Mouse (Mus musculus) urinary bladder, adult 18-20 months (tissue): ENCODE results near the gene Pacsin3.
A peak's percentile ranks its signal among the peaks of the same experiment; 100 is the strongest.
"Not testable (repeated sequence)": the region's sequence is repeated elsewhere in the genome, so short reads cannot be mapped to it uniquely, and the experiment has no call there.

ENCODE experiments used
- DNase-seq, 2 experiments: peaks; one replicate each; pipeline ENCODE4 v3.0.0; 2022; ENCODE audit warnings: low spot score in 2 of 2, mixed read lengths in 2 of 2

Gene Pacsin3

GRCm38 (mm10) chr2:91255661-91256150, at the start of gene Pacsin3:
Pacsin3 (plus strand) TSS chr2:91255954.
- DNase-seq = no peak

GRCm38 (mm10) chr2:91206254-91206775, 49.4 kb upstream of the Pacsin3 start:
- no peak for DNase-seq

GRCm38 (mm10) chr2:91213311-91213710, 42.4 kb upstream of the Pacsin3 start:
- no peak for DNase-seq

DNA sequence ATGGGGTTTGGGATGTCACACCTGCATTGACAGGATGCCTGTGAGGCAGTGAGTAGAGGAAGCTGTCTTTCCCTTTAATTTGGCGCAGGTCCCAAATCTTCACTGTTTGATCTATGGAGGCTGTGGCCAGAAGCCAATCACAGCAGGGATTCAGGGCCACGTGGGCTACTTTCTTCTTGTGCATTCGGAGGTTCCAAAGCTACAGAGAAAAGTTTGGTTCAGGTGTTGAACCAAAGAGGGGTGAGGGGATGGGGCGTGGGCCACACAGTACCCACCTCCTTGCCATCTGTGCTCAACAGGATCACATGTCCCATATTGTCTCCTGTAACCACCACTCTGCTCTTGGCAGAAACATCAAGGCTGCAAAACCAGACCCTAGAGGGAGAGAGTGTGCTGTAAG, 38.7 kb upstream of the Pacsin3 start:
- no peak for DNase-seq

GRCm38 (mm10) chr2:91220501-91220900, 35.3 kb upstream of the Pacsin3 start:
- DNase-seq = no peak

- no peak for DNase-seq
Observed at GRCm38 (mm10) chr2:91223614-91224013, 32.1 kb upstream of the Pacsin3 start.

DNA sequence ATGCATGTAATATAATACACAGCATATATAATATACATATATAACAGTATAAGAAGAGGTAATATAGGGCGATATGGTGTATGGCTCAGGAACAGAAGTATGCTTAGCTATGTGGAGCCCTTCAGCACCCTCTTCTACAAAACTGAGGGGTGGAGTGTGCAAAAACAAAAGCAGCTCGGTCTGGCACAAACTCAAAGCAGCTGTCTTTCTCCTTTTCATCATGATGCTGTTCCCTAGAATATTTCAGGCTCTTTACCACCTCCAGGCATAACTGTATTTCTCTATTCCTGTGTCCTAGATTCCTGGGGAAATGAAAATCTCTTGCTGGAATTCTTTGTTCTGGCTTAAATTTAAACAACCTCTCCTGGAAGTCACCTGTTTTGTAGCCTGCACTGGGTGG, 26.0 kb upstream of the Pacsin3 start:
- DNase-seq = no peak

DNA sequence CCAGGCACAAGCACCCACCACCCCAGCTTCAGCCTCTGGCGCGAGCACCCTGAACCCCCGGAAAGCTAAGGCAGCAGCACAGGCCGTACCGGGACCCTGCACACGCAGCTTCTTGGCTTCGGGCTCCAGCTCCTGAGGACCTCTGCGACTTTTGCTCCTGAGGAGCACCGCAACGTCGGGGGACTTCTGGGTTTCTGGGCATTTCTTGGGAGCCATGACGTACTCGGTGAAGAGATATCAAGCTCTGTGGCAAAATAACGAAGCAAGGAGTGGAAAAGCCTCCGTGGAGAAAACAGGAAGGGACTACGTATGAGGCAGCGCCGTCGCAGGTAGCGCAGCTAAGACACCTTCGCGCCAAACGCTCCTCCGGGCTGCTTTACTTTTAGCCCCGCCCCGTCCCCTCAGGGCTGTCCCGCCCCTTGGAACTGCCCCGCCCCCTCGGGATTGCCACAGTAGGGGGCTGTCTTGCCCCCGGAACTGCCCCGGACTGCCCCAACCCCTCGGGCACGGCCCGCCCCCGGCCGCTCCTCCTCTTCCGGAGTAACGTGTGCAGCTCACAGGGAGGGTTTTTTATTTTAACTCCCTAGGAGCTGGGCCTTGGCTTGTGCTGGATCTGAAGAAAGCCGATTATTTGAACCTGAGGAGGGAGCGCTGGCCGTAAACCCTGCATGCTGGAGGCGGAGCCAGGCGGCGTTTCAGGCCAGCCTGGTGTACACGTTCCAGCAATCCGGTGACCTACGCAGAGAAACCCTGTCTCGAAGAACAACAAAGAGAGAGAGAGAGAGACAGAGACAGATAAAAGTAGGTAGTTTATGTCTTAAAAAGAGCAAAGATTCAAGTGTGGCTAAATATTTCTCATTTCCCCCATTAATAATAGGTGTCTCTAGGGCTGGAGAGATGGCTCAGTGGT, 18.9 kb upstream of the Pacsin3 start, which contains the start of gene Ddb2:
Gene Ddb2 (minus strand): TSS at position 382 of the 910 bp plus-strand sequence.
- peak; percentile 69 to 91 for DNase-seq

DNA sequence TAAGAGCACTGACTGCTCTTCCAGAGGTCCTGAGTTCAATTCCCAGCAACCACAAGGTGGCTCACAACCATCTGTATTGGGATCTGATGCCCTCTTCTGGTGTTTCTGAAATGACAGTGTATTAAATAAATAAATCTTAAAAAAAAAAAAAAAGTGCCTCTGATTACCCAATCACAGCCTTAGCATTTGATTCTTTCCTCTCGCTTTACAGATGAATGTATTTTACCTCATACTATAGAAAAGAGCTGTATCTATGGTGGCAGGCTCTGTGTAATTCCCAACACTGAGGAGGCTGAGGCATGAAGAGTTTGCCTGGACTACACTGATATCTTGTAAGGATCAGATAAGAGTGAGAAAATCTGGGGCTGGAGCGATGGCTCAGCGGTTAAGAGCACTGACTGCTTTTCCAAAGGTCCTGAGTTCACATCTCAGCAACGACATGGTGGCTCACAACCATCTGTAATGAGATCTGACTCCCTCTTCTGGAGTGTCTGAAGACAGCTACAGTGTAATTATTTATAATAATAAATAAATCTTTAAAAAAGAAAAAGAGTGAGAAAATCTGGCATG, 18.2 kb upstream of the Pacsin3 start:
- DNase-seq = not testable (repeated sequence)

GRCm38 (mm10) chr2:91242547-91242946, 13.2 kb upstream of the Pacsin3 start:
- peak in 1 of 2 experiments; percentile 44 for DNase-seq

DNA sequence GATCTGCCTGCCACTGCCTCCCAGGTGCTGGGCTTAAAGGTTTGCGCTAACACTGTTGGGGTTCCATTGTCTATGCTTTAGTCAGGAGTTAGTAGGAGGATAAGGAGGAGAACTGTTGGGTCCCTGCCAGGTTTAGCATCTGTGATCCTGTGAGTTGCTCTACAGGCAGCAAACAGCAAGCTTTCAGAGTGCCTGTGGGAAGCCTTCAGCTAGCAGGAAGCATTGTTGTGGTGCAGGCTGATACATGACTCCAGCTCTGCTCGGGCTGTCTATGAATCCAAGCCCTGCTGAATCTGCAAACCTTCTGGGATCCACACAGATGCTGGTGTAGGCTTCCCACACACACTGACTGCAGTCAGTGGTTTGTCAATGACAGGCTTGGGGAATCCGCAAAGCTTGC, 12.3 kb upstream of the Pacsin3 start:
- no peak for DNase-seq

- DNase-seq = no peak
Observed at GRCm38 (mm10) chr2:91244557-91245228, 11.1 kb upstream of the Pacsin3 start.

DNA sequence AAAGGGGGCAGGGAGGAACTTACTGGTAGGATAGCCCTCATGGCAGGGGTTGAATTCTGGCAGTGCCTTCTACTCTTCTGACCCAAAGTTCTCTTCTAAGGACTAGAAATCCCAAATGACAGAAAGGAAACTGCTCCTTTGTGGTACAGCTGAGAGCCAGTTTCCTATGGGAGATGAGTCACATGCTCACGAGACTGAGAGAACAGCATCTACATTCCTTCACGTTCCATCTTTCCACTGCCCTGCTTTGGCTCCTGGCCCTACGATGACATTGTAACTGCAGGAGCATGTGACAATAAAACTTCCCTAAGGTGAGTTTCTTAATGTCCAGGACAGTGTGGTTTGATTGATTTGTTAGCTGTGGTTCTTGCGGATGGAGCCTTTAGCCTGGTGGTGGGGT, 7.4 kb upstream of the Pacsin3 start:
- DNase-seq = no peak

DNA sequence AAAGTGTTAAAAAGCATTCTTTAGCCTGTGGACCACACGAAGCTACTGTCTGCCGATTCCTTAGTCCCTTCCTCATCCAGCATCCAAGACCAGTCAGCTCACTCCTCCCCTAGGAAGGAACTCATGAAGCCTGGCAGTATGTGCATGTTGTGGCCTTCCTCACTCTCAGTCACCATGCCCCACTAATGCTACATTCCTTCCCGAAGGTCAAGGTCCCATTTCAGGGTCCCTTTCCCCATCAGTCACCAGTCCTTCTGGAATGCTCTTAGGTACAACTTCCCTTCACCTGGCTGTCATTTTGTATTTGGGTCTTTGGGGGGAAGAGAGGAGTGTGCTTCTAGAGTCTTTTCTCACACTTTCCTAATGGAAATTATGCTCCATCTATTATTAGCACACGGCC, 3.8 kb upstream of the Pacsin3 start:
- no peak for DNase-seq

DNA sequence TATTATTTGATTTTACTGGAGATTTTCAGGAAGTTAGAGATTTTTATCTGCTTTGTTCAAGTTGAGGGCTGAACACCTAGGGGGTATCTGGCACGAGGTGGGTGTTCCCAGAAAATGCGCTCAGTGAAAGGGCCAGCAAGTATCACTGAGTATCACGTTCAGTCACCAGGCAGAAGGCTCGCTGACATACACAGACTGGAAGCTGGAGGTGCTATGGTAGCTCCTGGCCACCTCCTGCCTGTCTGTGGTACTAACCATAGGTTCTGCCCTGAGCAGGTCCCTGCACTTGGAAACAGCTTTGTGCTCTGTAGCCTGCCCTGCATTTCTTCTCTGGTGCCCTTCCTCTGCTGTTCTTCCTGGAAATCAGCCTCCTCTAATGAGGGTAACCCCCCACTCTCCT, 3.2 kb upstream of the Pacsin3 start:
- no peak for DNase-seq

- no peak for DNase-seq
Observed at GRCm38 (mm10) chr2:91254725-91255380, 901 bp upstream of the Pacsin3 start.

DNA sequence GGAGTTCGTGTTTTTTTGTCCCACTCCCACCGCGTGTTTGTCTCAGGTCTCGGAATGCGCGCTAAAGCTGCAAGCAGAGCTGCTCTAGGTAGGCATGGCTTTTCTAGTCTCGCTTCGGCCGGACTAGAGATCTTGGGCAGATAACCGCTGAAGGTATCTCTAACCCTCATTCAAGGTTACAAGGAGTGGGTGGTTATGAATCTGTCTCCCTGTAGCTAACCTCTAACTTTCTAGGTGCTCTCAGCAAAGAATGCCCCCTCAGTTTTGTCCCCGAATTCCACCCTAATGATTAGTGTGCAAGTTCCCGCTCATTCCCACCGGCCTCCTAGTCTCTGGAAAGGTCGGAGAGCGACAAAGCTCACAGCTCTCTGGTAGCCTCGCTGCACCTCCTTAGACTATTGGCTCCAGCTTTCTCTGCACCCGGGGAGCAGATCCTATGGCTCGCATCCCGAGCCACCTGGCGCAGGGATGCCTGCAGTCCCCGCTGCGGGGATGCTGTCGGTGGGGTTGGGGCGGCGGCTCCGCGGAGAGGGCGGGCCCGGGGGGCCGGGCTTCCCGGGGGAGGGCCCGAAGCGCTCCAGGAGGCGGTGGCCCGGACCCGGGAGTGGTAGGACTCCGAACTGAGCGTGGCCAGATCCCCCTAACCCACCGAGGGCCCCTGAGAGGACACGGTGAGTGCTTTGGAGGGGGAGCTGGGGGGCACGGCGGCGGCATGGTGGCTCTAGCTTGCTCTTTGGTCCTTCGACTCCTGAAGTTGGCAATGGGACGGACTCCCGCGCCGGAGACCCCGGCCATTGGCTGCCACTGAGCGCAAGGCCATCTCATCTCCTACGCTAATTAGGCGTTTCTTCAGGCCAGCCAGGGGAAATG, 737 bp downstream of the Pacsin3 start:
- peak; percentile 42 to 77 for DNase-seq

GRCm38 (mm10) chr2:91257126-91257980, 1.6 kb downstream of the Pacsin3 start:
- DNase-seq = peak; percentile 33 to 60

DNA sequence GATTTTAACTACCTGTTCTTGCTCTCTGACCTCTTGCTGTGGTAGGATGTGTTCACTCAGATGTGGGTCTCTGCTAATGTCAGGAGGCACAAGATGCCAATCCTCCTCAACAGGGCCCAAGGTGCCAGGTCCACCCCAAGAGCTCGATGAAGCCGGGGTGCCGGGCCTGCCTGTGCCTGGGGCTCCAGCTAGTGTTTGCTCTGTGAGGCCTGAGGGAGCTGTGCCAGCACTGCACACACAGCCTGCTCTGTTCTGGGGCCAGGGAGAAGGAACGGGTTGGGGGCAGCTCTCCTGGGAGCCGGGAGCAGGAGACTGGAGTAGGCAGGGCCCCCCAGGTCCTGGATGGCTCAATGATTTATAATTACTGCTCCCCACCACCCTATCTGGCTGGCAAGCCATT, 2.3 kb downstream of the Pacsin3 start:
- DNase-seq = no peak

- DNase-seq = no peak
Observed at GRCm38 (mm10) chr2:91258830-91259229, 3.1 kb downstream of the Pacsin3 start.
